Mouse (Mus musculus): ENCODE measurements around the gene Pelo. TPM values are rescaled to one million over a fixed set of nuclear protein-coding genes. Genes with fewer than 3 reads are reported as not detected.

The Pelo gene
- total and polyA plus RNA-seq, 2 experiments from 2014 or later = 7.8 to 30.2 TPM

GRCm38 (mm10) chr13:115130035-115130434, 40.0 kb upstream of the Pelo start:
- ATAC-seq (ENCODE audit: insufficient read depth, low read depth) = no peak
- no peaks in the 10 kb centered on the region for H3K9me3 ChIP-seq (replicated peaks; ENCODE audit: control insufficient read depth, low read length)

GRCm38 (mm10) chr13:115127826-115128225, 37.8 kb upstream of the Pelo start:
- Histone ChIP-seq H3K36me3 (replicated peaks; ENCODE audit: control insufficient read depth, insufficient read depth, low read length) (no peaks in the 10 kb centered on the region), H3K27me3 (ENCODE audit: control insufficient read depth, insufficient read depth, low read length) (no peaks in the 10 kb centered on the region), H3K27ac (ENCODE audit: low read depth) (no peak overlapping the region), H3K4me1 (ENCODE audit: control insufficient read depth, insufficient read depth) (peaks cover 4% of the 10 kb centered on the region; the same call in 1 of the 2 replicates), H3K9me3 (replicated peaks; ENCODE audit: control insufficient read depth, low read length) (no peaks in the 10 kb centered on the region), H3K4me3 (ENCODE audit: low read depth, low read length) (no peak overlapping the region), H3K4me2 (ENCODE audit: low read depth, low read length) (no peak overlapping the region), H3K9ac (replicated peaks; ENCODE audit: low read depth, low read length) (no peak overlapping the region)
- 86% methylated on average over 1 of the region's 1 CpGs for WGBS
- TF ChIP-seq CTCF (IDR thresholded peaks at IDR 0.05; ENCODE audit: low read depth) (no peak), EP300 (IDR thresholded peaks at IDR 0.05; ENCODE audit: low read depth) (no peak)
- DNase-seq (ENCODE audit: low spot score) = no peak
- no peak for ATAC-seq (ENCODE audit: insufficient read depth, low read depth)

More at GRCm38 (mm10) chr13:115130035-115130434, 40.0 kb upstream of the Pelo start:
- Histone ChIP-seq H3K4me1 (ENCODE audit: control insufficient read depth, insufficient read depth) (peaks cover 4% of the 10 kb centered on the region; the same call in 1 of the 2 replicates), H3K36me3 (replicated peaks; ENCODE audit: control insufficient read depth, insufficient read depth, low read length) (no peaks in the 10 kb centered on the region), H3K9ac (replicated peaks; ENCODE audit: low read depth, low read length) (no peak overlapping the region), H3K4me2 (ENCODE audit: low read depth, low read length) (no peak overlapping the region), H3K4me3 (ENCODE audit: low read depth, low read length) (no peak overlapping the region), H3K27ac (ENCODE audit: low read depth) (no peak overlapping the region), H3K27me3 (ENCODE audit: control insufficient read depth, insufficient read depth, low read length) (no peaks in the 10 kb centered on the region)
- 51% methylated on average over 2 of the region's 2 CpGs for WGBS
- no peak for TF ChIP-seq CTCF (IDR thresholded peaks at IDR 0.05; ENCODE audit: low read depth)
- no peak for TF ChIP-seq EP300 (IDR thresholded peaks at IDR 0.05; ENCODE audit: low read depth)
- DNase-seq (ENCODE audit: low spot score) = no peak

GRCm38 (mm10) chr13:115126534-115126933, 36.5 kb upstream of the Pelo start:
- Histone ChIP-seq H3K4me1 (ENCODE audit: control insufficient read depth, insufficient read depth) (no peaks in the 10 kb centered on the region), H3K36me3 (replicated peaks; ENCODE audit: control insufficient read depth, insufficient read depth, low read length) (no peaks in the 10 kb centered on the region), H3K4me2 (ENCODE audit: low read depth, low read length) (no peak overlapping the region), H3K27me3 (ENCODE audit: control insufficient read depth, insufficient read depth, low read length) (no peaks in the 10 kb centered on the region), H3K4me3 (ENCODE audit: low read depth, low read length) (no peak overlapping the region), H3K9ac (replicated peaks; ENCODE audit: low read depth, low read length) (no peak overlapping the region), H3K27ac (ENCODE audit: low read depth) (no peak overlapping the region), H3K9me3 (replicated peaks; ENCODE audit: control insufficient read depth, low read length) (no peaks in the 10 kb centered on the region)
- 96% methylated on average over 2 of the region's 2 CpGs for WGBS
- DNase-seq (ENCODE audit: low spot score) (no peak), ATAC-seq (ENCODE audit: insufficient read depth, low read depth) (no peak)
- TF ChIP-seq CTCF (IDR thresholded peaks at IDR 0.05; ENCODE audit: low read depth) (no peak), EP300 (IDR thresholded peaks at IDR 0.05; ENCODE audit: low read depth) (no peak)

- Histone ChIP-seq H3K36me3 (replicated peaks; ENCODE audit: control insufficient read depth, insufficient read depth, low read length) (no peaks in the 10 kb centered on the region), H3K9ac (replicated peaks; ENCODE audit: low read depth, low read length) (no peak overlapping the region), H3K4me2 (ENCODE audit: low read depth, low read length) (no peak overlapping the region), H3K9me3 (replicated peaks; ENCODE audit: control insufficient read depth, low read length) (no peaks in the 10 kb centered on the region), H3K27ac (ENCODE audit: low read depth) (no peak overlapping the region), H3K4me1 (ENCODE audit: control insufficient read depth, insufficient read depth) (no peaks in the 10 kb centered on the region), H3K4me3 (ENCODE audit: low read depth, low read length) (no peak overlapping the region), H3K27me3 (ENCODE audit: control insufficient read depth, insufficient read depth, low read length) (no peaks in the 10 kb centered on the region)
- WGBS = 78% methylated on average over 4 of the region's 4 CpGs
- ATAC-seq (ENCODE audit: insufficient read depth, low read depth) (no peak), DNase-seq (ENCODE audit: low spot score) (no peak)
- TF ChIP-seq CTCF (IDR thresholded peaks at IDR 0.05; ENCODE audit: low read depth) (no peak), EP300 (IDR thresholded peaks at IDR 0.05; ENCODE audit: low read depth) (no peak)
These were observed 35.1 kb upstream of the Pelo start for GRCm38 (mm10) chr13:115125130-115125529.

- H3K9me3 ChIP-seq (replicated peaks; ENCODE audit: control insufficient read depth, low read length) = no peaks in the 10 kb centered on the region
- ATAC-seq (ENCODE audit: insufficient read depth, low read depth) (no peak), DNase-seq (ENCODE audit: low spot score) (no peak)
- H3K4me2 ChIP-seq (ENCODE audit: low read depth, low read length) = no peak overlapping the region
- H3K4me1 ChIP-seq (ENCODE audit: control insufficient read depth, insufficient read depth) = no peaks in the 10 kb centered on the region
- no peak overlapping the region for H3K27ac ChIP-seq (ENCODE audit: low read depth)
- no peak overlapping the region for H3K9ac ChIP-seq (replicated peaks; ENCODE audit: low read depth, low read length)
- no peak for TF ChIP-seq EP300 (IDR thresholded peaks at IDR 0.05; ENCODE audit: low read depth)
- no peak for TF ChIP-seq CTCF (IDR thresholded peaks at IDR 0.05; ENCODE audit: low read depth)
- H3K4me3 ChIP-seq (ENCODE audit: low read depth, low read length) = no peak overlapping the region
- 47% methylated on average over 1 of the region's 1 CpGs for WGBS
- H3K27me3 ChIP-seq (ENCODE audit: control insufficient read depth, insufficient read depth, low read length) = no peaks in the 10 kb centered on the region
- no peaks in the 10 kb centered on the region for H3K36me3 ChIP-seq (replicated peaks; ENCODE audit: control insufficient read depth, insufficient read depth, low read length)
These were observed 34.5 kb upstream of the Pelo start for GRCm38 (mm10) chr13:115124521-115124920.

- no peak for ATAC-seq (ENCODE audit: insufficient read depth, low read depth)
- no peaks in the 10 kb centered on the region for H3K36me3 ChIP-seq (replicated peaks; ENCODE audit: control insufficient read depth, insufficient read depth, low read length)
- 65% methylated on average over 5 of the region's 5 CpGs for WGBS
- peak; percentile 48; the same call in 1 of the 2 replicates for TF ChIP-seq EP300 (IDR thresholded peaks at IDR 0.05; ENCODE audit: low read depth)
- no peak for TF ChIP-seq CTCF (IDR thresholded peaks at IDR 0.05; ENCODE audit: low read depth)
- no peak for DNase-seq (ENCODE audit: low spot score)
- no peak overlapping the region for H3K27ac ChIP-seq (ENCODE audit: low read depth)
- no peaks in the 10 kb centered on the region for H3K27me3 ChIP-seq (ENCODE audit: control insufficient read depth, insufficient read depth, low read length)
- no peak overlapping the region for H3K4me3 ChIP-seq (ENCODE audit: low read depth, low read length)
- H3K4me1 ChIP-seq (ENCODE audit: control insufficient read depth, insufficient read depth) = no peaks in the 10 kb centered on the region
- H3K9ac ChIP-seq (replicated peaks; ENCODE audit: low read depth, low read length) = no peak overlapping the region
- H3K9me3 ChIP-seq (replicated peaks; ENCODE audit: control insufficient read depth, low read length) = no peaks in the 10 kb centered on the region
- no peak overlapping the region for H3K4me2 ChIP-seq (ENCODE audit: low read depth, low read length)
These were observed 28.8 kb upstream of the Pelo start for GRCm38 (mm10) chr13:115118756-115119155.
